Mouse (Mus musculus): ENCODE measurements around the gene Shroom4. TPM values are rescaled to one million over a fixed set of nuclear protein-coding genes. Genes with fewer than 3 reads are reported as not detected.
"Not testable (repeated sequence)": the region's sequence is repeated elsewhere in the genome, so short reads cannot be mapped to it uniquely, and the experiment has no call there.

Shroom4 gene
- polyA plus RNA-seq, 1 experiment from 2014 or later: 0.03 TPM

- Histone ChIP-seq H3K4me3 (ENCODE audit: inconsistent target) (no peak overlapping the region), H3K27ac (no peak overlapping the region), H3K79me2 (ENCODE audit: inconsistent target) (no peaks in the 10 kb centered on the region), H3K36me3 (ENCODE audit: inconsistent target) (no peaks in the 10 kb centered on the region)
- 81% methylated on average over 4 of the region's 4 CpGs for WGBS (ENCODE audit: missing documents)
These were observed 48.3 kb downstream of the Shroom4 start for GRCm38 (mm10) chrX:6448001-6448400.

- Histone ChIP-seq H3K27ac (no peak overlapping the region), H3K36me3 (ENCODE audit: inconsistent target) (no peaks in the 10 kb centered on the region)
- 82% methylated on average over 2 of the region's 4 CpGs for WGBS (ENCODE audit: missing documents)
These were observed 53.6 kb downstream of the Shroom4 start for GRCm38 (mm10) chrX:6453220-6453619.

GRCm38 (mm10) chrX:6469251-6469650, 69.6 kb downstream of the Shroom4 start:
- not testable (repeated sequence) for H3K79me2 ChIP-seq (ENCODE audit: inconsistent target); H3K4me3 ChIP-seq (ENCODE audit: inconsistent target); H3K36me3 ChIP-seq (ENCODE audit: inconsistent target); H3K27ac ChIP-seq
- no CpG with 5 or more reads among the region's 1 CpGs for WGBS (ENCODE audit: missing documents)

More at GRCm38 (mm10) chrX:6453220-6453619, 53.6 kb downstream of the Shroom4 start:
- no peak overlapping the region for H3K4me3 ChIP-seq (ENCODE audit: inconsistent target)
- H3K79me2 ChIP-seq (ENCODE audit: inconsistent target): no peaks in the 10 kb centered on the region

- no CpG with 5 or more reads among the region's 1 CpGs for WGBS (ENCODE audit: missing documents)
- H3K4me3 ChIP-seq (ENCODE audit: inconsistent target); H3K27ac ChIP-seq; H3K36me3 ChIP-seq (ENCODE audit: inconsistent target); H3K79me2 ChIP-seq (ENCODE audit: inconsistent target): not testable (repeated sequence)
These were observed 72.9 kb downstream of the Shroom4 start for GRCm38 (mm10) chrX:6472563-6472962.

GRCm38 (mm10) chrX:6475177-6475576, 75.5 kb downstream of the Shroom4 start:
- WGBS (ENCODE audit: missing documents): 30% methylated on average over 1 of the region's 1 CpGs
- no peak overlapping the region for H3K4me3 ChIP-seq (ENCODE audit: inconsistent target)
- H3K27ac ChIP-seq: no peak overlapping the region
- H3K36me3 ChIP-seq (ENCODE audit: inconsistent target): no peaks in the 10 kb centered on the region
- no peaks in the 10 kb centered on the region for H3K79me2 ChIP-seq (ENCODE audit: inconsistent target)

- Histone ChIP-seq H3K27ac (no peak overlapping the region), H3K36me3 (ENCODE audit: inconsistent target) (no peaks in the 10 kb centered on the region), H3K79me2 (ENCODE audit: inconsistent target) (no peaks in the 10 kb centered on the region), H3K4me3 (ENCODE audit: inconsistent target) (no peak overlapping the region)
- 90% methylated on average over 1 of the region's 4 CpGs for WGBS (ENCODE audit: missing documents)
These were observed 82.6 kb downstream of the Shroom4 start for GRCm38 (mm10) chrX:6482268-6482667.

GRCm38 (mm10) chrX:6483817-6484216, 84.2 kb downstream of the Shroom4 start:
- Histone ChIP-seq H3K27ac (no peak overlapping the region), H3K36me3 (ENCODE audit: inconsistent target) (no peaks in the 10 kb centered on the region), H3K4me3 (ENCODE audit: inconsistent target) (no peak overlapping the region), H3K79me2 (ENCODE audit: inconsistent target) (no peaks in the 10 kb centered on the region)
- WGBS (ENCODE audit: missing documents): 75% methylated on average over 6 of the region's 8 CpGs

GRCm38 (mm10) chrX:6490433-6490832, 90.8 kb downstream of the Shroom4 start:
- H3K27ac ChIP-seq: no peak overlapping the region
- H3K36me3 ChIP-seq (ENCODE audit: inconsistent target): no peaks in the 10 kb centered on the region
- no peak overlapping the region for H3K4me3 ChIP-seq (ENCODE audit: inconsistent target)
- 83% methylated on average over 4 of the region's 4 CpGs for WGBS (ENCODE audit: missing documents)
- no peaks in the 10 kb centered on the region for H3K79me2 ChIP-seq (ENCODE audit: inconsistent target)

- Histone ChIP-seq H3K79me2 (ENCODE audit: inconsistent target) (no peaks in the 10 kb centered on the region), H3K4me3 (ENCODE audit: inconsistent target) (no peak overlapping the region), H3K36me3 (ENCODE audit: inconsistent target) (no peaks in the 10 kb centered on the region), H3K27ac (no peak overlapping the region)
These were observed 95.8 kb downstream of the Shroom4 start for GRCm38 (mm10) chrX:6495456-6495855.

GRCm38 (mm10) chrX:6496374-6496773, 96.7 kb downstream of the Shroom4 start:
- 63% methylated on average over 2 of the region's 2 CpGs for WGBS (ENCODE audit: missing documents)
- no peaks in the 10 kb centered on the region for H3K36me3 ChIP-seq (ENCODE audit: inconsistent target)
- H3K79me2 ChIP-seq (ENCODE audit: inconsistent target): no peaks in the 10 kb centered on the region
- no peak overlapping the region for H3K4me3 ChIP-seq (ENCODE audit: inconsistent target)
- H3K27ac ChIP-seq: no peak overlapping the region

GRCm38 (mm10) chrX:6501850-6502249, 102.2 kb downstream of the Shroom4 start:
- Histone ChIP-seq H3K36me3 (ENCODE audit: inconsistent target) (no peaks in the 10 kb centered on the region), H3K79me2 (ENCODE audit: inconsistent target) (no peaks in the 10 kb centered on the region), H3K4me3 (ENCODE audit: inconsistent target) (no peak overlapping the region), H3K27ac (no peak overlapping the region)
- WGBS (ENCODE audit: missing documents): 86% methylated on average over 1 of the region's 1 CpGs

- WGBS (ENCODE audit: missing documents): 97% methylated on average over 3 of the region's 3 CpGs
- no peaks in the 10 kb centered on the region for H3K79me2 ChIP-seq (ENCODE audit: inconsistent target)
- no peak overlapping the region for H3K27ac ChIP-seq
- no peaks in the 10 kb centered on the region for H3K36me3 ChIP-seq (ENCODE audit: inconsistent target)
- no peak overlapping the region for H3K4me3 ChIP-seq (ENCODE audit: inconsistent target)
These were observed 117.6 kb downstream of the Shroom4 start for GRCm38 (mm10) chrX:6517217-6517616.

GRCm38 (mm10) chrX:6518421-6518820, 118.8 kb downstream of the Shroom4 start:
- no peaks in the 10 kb centered on the region for H3K79me2 ChIP-seq (ENCODE audit: inconsistent target)
- no peaks in the 10 kb centered on the region for H3K36me3 ChIP-seq (ENCODE audit: inconsistent target)
- no peak overlapping the region for H3K4me3 ChIP-seq (ENCODE audit: inconsistent target)
- H3K27ac ChIP-seq: no peak overlapping the region
- WGBS (ENCODE audit: missing documents): 81% methylated on average over 2 of the region's 2 CpGs

GRCm38 (mm10) chrX:6522935-6523334, 123.3 kb downstream of the Shroom4 start:
- Histone ChIP-seq H3K27ac (no peak overlapping the region), H3K79me2 (ENCODE audit: inconsistent target) (no peaks in the 10 kb centered on the region), H3K4me3 (ENCODE audit: inconsistent target) (no peak overlapping the region), H3K36me3 (ENCODE audit: inconsistent target) (no peaks in the 10 kb centered on the region)
- WGBS (ENCODE audit: missing documents): 52% methylated on average over 2 of the region's 2 CpGs

- H3K36me3 ChIP-seq (ENCODE audit: inconsistent target): no peaks in the 10 kb centered on the region
- no peaks in the 10 kb centered on the region for H3K79me2 ChIP-seq (ENCODE audit: inconsistent target)
- WGBS (ENCODE audit: missing documents): 100% methylated on average over 2 of the region's 2 CpGs
- H3K4me3 ChIP-seq (ENCODE audit: inconsistent target): no peak overlapping the region
- no peak overlapping the region for H3K27ac ChIP-seq
These were observed 137.0 kb downstream of the Shroom4 start for GRCm38 (mm10) chrX:6536636-6537035.

GRCm38 (mm10) chrX:6537689-6538088, 138.0 kb downstream of the Shroom4 start:
- no peaks in the 10 kb centered on the region for H3K36me3 ChIP-seq (ENCODE audit: inconsistent target)
- no peak overlapping the region for H3K27ac ChIP-seq
- no peaks in the 10 kb centered on the region for H3K79me2 ChIP-seq (ENCODE audit: inconsistent target)
- 37% methylated on average over 2 of the region's 2 CpGs for WGBS (ENCODE audit: missing documents)
- H3K4me3 ChIP-seq (ENCODE audit: inconsistent target): no peak overlapping the region

Data from macrophage (primary cell).